Mouse (Mus musculus): Measurements from ENCODE around the gene Gm45808. TPM values are rescaled to one million over a fixed set of nuclear protein-coding genes. Genes with fewer than 3 reads are reported as not detected.

The Gm45808 gene
- total RNA-seq, 2 experiments from 2014 or later = 4.0 to 5.1 TPM

DNA sequence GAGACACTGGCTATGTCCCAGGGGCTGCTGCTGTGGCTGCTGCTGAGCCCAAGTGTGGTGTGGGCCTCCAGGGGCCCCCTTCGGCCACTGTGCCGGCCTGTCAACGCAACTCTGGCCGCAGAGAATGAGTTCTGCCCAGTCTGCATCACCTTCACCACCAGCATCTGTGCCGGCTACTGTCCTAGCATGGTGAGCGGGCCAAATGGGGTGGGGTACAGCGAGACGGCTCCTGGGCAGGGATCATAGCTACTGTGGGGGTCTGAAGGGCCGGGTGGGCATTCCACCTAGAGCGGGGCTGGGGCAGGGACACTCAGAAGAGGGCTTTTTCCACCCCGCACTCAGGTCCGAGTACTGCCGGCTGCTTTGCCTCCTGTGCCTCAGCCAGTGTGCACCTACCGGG lies 65.4 kb downstream of the Gm45808 start:
- intact Hi-C loops (cut with DNase I) = no loop called here
- DNase-seq (ENCODE audit: low spot score) = no peak

- intact Hi-C loops (cut with DNase I) = no loop called here
- no peak for DNase-seq (ENCODE audit: low spot score)
These were observed 66.0 kb downstream of the Gm45808 start, which contains the start of gene Lhb for GRCm38 (mm10) chr7:45420615-45420919. Lhb (plus strand) TSS chr7:45420820.

DNA sequence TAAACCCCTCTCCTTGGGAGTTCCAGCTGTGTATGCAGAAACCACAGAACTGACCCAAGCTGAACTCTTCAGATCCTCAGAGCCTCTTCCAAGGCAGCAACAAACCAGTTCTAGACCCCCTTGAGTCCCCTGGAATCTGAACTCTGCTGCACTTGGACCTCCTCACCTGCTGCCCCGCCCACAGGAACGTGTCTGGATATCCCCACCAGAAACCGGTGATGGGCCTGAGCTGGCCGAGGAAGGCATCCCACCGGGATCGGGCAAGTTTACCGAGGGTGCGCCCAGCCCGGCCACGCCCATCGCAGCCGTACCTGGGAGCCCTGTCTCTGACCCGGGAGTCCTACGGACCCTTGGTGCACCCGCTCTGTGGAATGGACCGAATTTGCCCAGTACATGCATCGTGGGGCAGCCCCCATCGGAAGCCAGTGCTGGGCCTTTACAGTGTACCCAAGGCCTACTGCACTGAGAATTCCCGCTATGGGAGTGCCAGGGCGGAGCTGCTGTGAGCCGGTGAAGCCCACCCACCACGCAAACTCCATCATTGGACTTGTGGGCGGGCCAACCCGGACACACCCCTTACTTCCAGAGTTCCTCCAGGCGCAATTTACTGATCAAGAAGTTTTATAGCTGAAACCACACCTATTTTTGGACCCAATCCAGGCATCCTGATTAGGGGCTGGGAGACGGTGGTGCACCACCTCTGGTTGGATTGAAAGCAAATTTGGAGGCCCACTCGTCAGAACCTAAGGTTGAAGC lies 66.6 kb downstream of the Gm45808 start:
- no peak for DNase-seq (ENCODE audit: low spot score)
- intact Hi-C loops (cut with DNase I) = no loop called here

DNA sequence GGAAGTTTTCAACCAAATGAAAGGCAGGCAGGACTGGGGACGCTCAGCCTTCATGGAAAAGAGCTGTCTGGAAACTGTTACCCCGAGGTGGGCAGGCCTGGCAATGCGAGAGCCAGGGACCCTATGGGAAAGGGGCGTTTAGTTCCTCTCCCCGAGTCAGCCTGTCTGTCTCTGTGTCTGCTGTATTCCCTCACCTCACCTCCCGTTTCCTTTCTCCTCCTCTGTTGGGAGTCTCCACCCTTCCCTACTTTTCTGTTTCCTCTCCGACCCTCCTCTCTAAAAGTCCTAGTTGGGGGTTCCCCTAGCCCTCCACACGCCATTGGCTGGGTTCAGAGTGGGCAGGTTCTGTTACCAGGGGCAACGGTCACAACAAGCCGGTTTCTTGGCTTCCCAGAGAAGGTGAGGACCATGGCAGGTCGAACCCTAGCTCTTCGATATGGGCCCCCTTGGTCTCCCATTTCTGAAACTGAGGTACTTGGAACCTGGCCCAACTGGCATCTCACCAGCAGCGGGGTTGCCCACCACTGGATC lies 68.6 kb downstream of the Gm45808 start:
- no peak for DNase-seq (ENCODE audit: low spot score)
- intact Hi-C loops (cut with DNase I) = no loop called here

Small RNAs within 50 kb of the gene (microRNA-seq; reads per million reads assigned to microRNA genes)
- not detected for gene Gm22133

Other genes with a start within 250 kb of the Gm45808 start
- gene Cd37, start 247.7 kb downstream of the Gm45808 start, total RNA-seq (2021) = 1 to 10 TPM; 2.9 to 3.2 TPM
- not detected for gene Slc6a16, start 245.7 kb downstream of the Gm45808 start, total RNA-seq (2021)
- gene Slc6a21, start 209.3 kb downstream of the Gm45808 start, total RNA-seq (2021) = not detected
- 10 to 100 TPM; 23.5 to 25.0 TPM for gene Trpm4, start 153.0 kb downstream of the Gm45808 start, total RNA-seq (2021)
- 100 to 1,000 TPM; 773 to 825 TPM for gene Hrc, start 151.5 kb downstream of the Gm45808 start, total RNA-seq (2021)
- under 1 TPM; 0.18 to 0.25 TPM for gene Ppfia3, start 119.8 kb downstream of the Gm45808 start, total RNA-seq (2021)
- 1 to 10 TPM; 1.8 to 2.0 TPM for gene Lin7b, start 116.2 kb downstream of the Gm45808 start, total RNA-seq (2021)
- 100 to 1,000 TPM; 110 to 111 TPM for gene Snrnp70, start 91.1 kb downstream of the Gm45808 start, total RNA-seq (2021)
- 1 to 10 TPM; 3.2 to 3.7 TPM for gene Kcna7, start 81.2 kb downstream of the Gm45808 start, total RNA-seq (2021)
- gene Ntf5, start 73.1 kb downstream of the Gm45808 start, total RNA-seq (2021) = under 1 TPM; 0.14 to 0.39 TPM
- gene Lhb, start 66.0 kb downstream of the Gm45808 start, total RNA-seq (2021) = not detected
- 10 to 100 TPM; 93.1 to 98.1 TPM for gene Gys1, start 52.0 kb downstream of the Gm45808 start, total RNA-seq (2021)
- 10 to 100 TPM; 28.5 to 29.3 TPM for gene Ruvbl2, start 48.7 kb downstream of the Gm45808 start, total RNA-seq (2021)
- 100 to 1,000 TPM; 210 to 232 TPM for gene Ftl1, start 26.9 kb downstream of the Gm45808 start, total RNA-seq (2021)
- gene Bax, start 19.9 kb downstream of the Gm45808 start, total RNA-seq (2021) = 10 to 100 TPM; 24.7 to 26.7 TPM
- not detected for gene Tulp2, start 4.9 kb downstream of the Gm45808 start, total RNA-seq (2021)
- 1 to 10 TPM; 5.9 to 6.7 TPM for gene Dhdh, start 2.0 kb upstream of the Gm45808 start, total RNA-seq (2021)
- 100 to 1,000 TPM; 126 to 129 TPM for gene Nucb1, start 23.6 kb upstream of the Gm45808 start, total RNA-seq (2021)
- gene Ppp1r15a, start 39.5 kb upstream of the Gm45808 start, total RNA-seq (2021) = 10 to 100 TPM; 22.7 to 23.9 TPM
- 1 to 10 TPM; 2.2 to 4.7 TPM for gene Plekha4, start 39.5 kb upstream of the Gm45808 start, total RNA-seq (2021)
- gene Hsd17b14, start 68.1 kb upstream of the Gm45808 start, total RNA-seq (2021) = under 1 TPM; 0.18 to 0.59 TPM
- 100 to 1,000 TPM; 188 to 200 TPM for gene Bcat2, start 83.3 kb upstream of the Gm45808 start, total RNA-seq (2021)
- gene Fgf21, start 128.7 kb upstream of the Gm45808 start, total RNA-seq (2021) = not detected
- gene Fut1, start 130.5 kb upstream of the Gm45808 start, total RNA-seq (2021) = not detected
- gene Izumo1, start 135.0 kb upstream of the Gm45808 start, total RNA-seq (2021) = under 1 TPM; 0.21 to 0.39 TPM
- gene Rasip1, start 140.7 kb upstream of the Gm45808 start, total RNA-seq (2021) = 10 to 100 TPM; 26.3 to 33.6 TPM
- 1 to 10 TPM; 6.0 to 8.4 TPM for gene Mamstr, start 153.2 kb upstream of the Gm45808 start, total RNA-seq (2021)
- under 1 TPM; 0.47 to 0.78 TPM for gene Fut2, start 179.6 kb upstream of the Gm45808 start, total RNA-seq (2021)
- under 1 TPM; 0.14 to 0.29 TPM for gene Ntn5, start 197.2 kb upstream of the Gm45808 start, total RNA-seq (2021)
- under 1 TPM in 1 of 2 experiments, not detected in 1; 0.16 TPM for gene Sec1, start 207.6 kb upstream of the Gm45808 start, total RNA-seq (2021)
- 1 to 10 TPM; 2.5 to 3.8 TPM for gene Car11, start 213.0 kb upstream of the Gm45808 start, total RNA-seq (2021)
- 100 to 1,000 TPM in 1 of 2 experiments, 10 to 100 TPM in 1; 13.6 to 153 TPM for gene Dbp, start 218.3 kb upstream of the Gm45808 start, total RNA-seq (2021)
- gene Rpl18, start 228.6 kb upstream of the Gm45808 start, total RNA-seq (2021) = 100 to 1,000 TPM; 507 to 553 TPM
- gene Sphk2, start 231.2 kb upstream of the Gm45808 start, total RNA-seq (2021) = 10 to 100 TPM; 15.8 to 16.7 TPM
- gene Fam83e, start 234.4 kb upstream of the Gm45808 start, total RNA-seq (2021) = under 1 TPM; 0.20 to 0.34 TPM
- gene Spaca4, start 239.0 kb upstream of the Gm45808 start, total RNA-seq (2021) = not detected

All from heart, postnatal 25 days (tissue).